Mouse (Mus musculus) stomach, postnatal 0 days (tissue): ENCODE measurements around the gene Ppp3ca.

ENCODE experiments used
- CTCF ChIP-seq: IDR thresholded peaks from 2 replicates; pipeline ENCODE4 v1.5.1; 2016; ENCODE audit warnings: antibody characterized with exemption, low read depth, mild to moderate bottlenecking, moderate library complexity
- EP300 ChIP-seq: optimal IDR thresholded peaks from 2 replicates; pipeline ENCODE3; 2016; ENCODE audit warnings: antibody characterized with exemption

GRCm38 (mm10) chr3:136708230-136708629, 38.3 kb downstream of the Ppp3ca start:
- no peak for TF ChIP-seq CTCF
- no peak for TF ChIP-seq EP300
